In genomic region chr5:103133626-103134025, GRCm38 (mm10) we compare ENCODE assay signal across 13 mouse cellular contexts.
DNase-seq lines count a peak whose midpoint lies in the region.
"Had no signal": no experiment of that assay in that cellular context is flagged by ENCODE, and none has a peak within 500 bp of the region (broad histone marks: within the 10 kb centered on the region; RNA-seq: fewer than 3 reads in every experiment).

No protein-coding gene starts in this region.

- DNase-seq in adrenal gland, adult 2 months = peak; percentile 17
- no peak for DNase-seq in adrenal gland, postnatal 4 days (ENCODE audit: low spot score in 2 of 2)
- peak; percentile 6 for DNase-seq in layer of hippocampus, adult 11-12 months (ENCODE audit: low spot score)
- DNase-seq in layer of hippocampus, adult 9-10 months (ENCODE audit: low spot score) = no peak
- DNase-seq in retina, postnatal 1 day = peak; percentile 6
- DNase-seq in retina, embryonic 14.5 days (ENCODE audit: low spot score) = no peak
- no peak for DNase-seq in gastrocnemius, postnatal 4 days (ENCODE audit: low spot score in 2 of 2)
- DNase-seq in gastrocnemius, adult 18-20 months (ENCODE audit: low spot score) = no peak
- DNase-seq: cerebellum, adult 11 months; cerebellum, postnatal 14 days; heart, adult 2 months; right cerebral cortex, adult 18-20 months; thymus, postnatal 14 days had no signal

Comparison
In these comparisons a context has a peak if more than half of its experiments do, and no peak if none do; other contexts are left out.
1. DNase-seq: peak in adrenal gland, adult 2 months (single experiment), layer of hippocampus, adult 11-12 months (single experiment) and retina, postnatal 1 day (single experiment); none in adrenal gland, postnatal 4 days (0 of 2), layer of hippocampus, adult 9-10 months (single experiment), retina, embryonic 14.5 days (single experiment), gastrocnemius, postnatal 4 days (0 of 2) and gastrocnemius, adult 18-20 months (single experiment).